Mouse (Mus musculus): ENCODE data around the gene Abca1.

DNA sequence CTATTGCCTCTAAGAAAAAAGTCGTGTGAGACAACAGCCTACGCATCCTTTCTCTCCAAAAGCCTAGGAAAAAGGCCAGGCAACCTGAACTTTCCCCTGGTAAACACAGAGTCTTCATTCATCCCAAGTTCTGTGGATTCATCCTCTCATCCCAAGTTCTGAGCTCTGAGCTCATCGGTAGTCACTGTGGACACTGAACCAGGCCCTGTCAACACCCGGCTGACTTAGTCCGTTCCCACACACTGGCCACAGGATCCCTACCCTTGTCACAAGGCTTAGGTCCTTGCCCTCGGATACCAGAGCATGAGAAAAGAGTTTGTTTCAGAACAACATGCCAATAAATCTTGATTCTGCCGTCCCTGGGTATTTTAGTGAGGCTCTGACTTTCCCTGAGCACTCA is 77.2 kb downstream of the Abca1 start:
- TF ChIP-seq HCFC1 (IDR thresholded peaks at IDR 0.05; ENCODE audit: borderline replicate concordance, insufficient read depth, low read length) (no peak), MAFK (IDR thresholded peaks at IDR 0.05; ENCODE audit: insufficient read depth, low read depth, low read length) (no peak), ZNF384 (IDR thresholded peaks at IDR 0.05; ENCODE audit: low read depth, low read length) (no peak), ZC3H11A (IDR thresholded peaks at IDR 0.05; ENCODE audit: borderline replicate concordance, low read depth, low read length) (no peak)

All from ES-E14 (cell line).